Mouse (Mus musculus) activated CD4-positive, CD25-positive, alpha-beta regulatory T cell, adult 4 months (primary cell): ENCODE results near the gene Taok3. TPM values are rescaled to one million over a fixed set of nuclear protein-coding genes. Genes with fewer than 3 reads are reported as not detected.
A peak's percentile ranks its signal among the peaks of the same experiment; 100 is the strongest.

Experiments
- ATAC-seq: one replicate; pipeline ENCODE4 v1.8.0; 2017
- polyA plus RNA-seq, 2 experiments: library from polyadenylated mRNA; unstranded; fragments of 100-300 nt; shearing (Covaris generic); gene quantifications; one replicate each; pipeline ENCODE4 v1.2.1; 2017

The Taok3 gene
- polyA plus RNA-seq, 2 experiments from 2014 or later: 137 to 138 TPM

GRCm38 (mm10) chr5:117146165-117146564 lies 26.2 kb downstream of the Taok3 start:
- ATAC-seq: no peak

DNA sequence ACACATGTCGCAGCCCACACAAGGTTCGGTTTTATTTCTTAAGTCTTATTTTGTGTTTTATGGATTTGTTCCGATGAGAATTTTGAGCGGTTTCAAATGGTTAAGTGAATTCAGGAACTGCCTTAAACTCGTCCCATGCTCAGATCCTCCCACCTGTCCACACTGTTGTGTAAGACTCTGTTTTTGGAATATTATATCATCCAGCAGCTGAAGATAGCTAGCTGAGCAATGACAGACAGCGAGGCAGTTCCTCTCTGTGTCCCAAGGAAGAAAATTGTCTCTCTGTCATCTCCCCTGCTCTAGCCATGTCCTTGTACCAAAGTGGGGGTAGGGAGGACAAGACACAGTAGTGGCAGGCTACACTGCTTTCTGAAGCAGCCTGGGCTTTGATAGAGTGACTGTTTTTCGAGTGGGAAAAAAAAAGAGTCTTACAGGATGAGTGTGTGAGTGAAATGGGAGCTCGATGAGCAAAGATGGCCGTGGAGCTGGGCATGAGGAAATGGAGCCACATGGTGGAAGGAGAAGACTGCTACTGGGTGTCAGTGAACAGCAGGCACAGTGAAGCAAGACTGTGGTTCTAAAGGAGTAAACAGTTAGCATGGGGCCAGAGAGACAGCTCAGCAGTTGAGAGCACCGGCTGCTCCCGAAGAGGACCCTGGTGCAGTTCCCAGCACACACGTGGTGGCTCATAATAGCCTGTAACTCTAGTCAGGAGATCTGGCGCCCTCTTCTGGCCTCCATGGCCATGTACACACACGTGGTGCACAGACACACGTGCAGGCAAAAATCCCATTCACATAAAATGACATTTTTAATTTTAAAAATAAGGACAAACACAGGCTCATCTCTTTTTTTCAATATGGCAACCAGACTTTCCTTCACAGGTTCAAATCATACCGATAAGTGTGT lies 27.5 kb downstream of the Taok3 start:
- no peak for ATAC-seq

GRCm38 (mm10) chr5:117149054-117149942 lies 29.4 kb downstream of the Taok3 start:
- no peak for ATAC-seq

DNA sequence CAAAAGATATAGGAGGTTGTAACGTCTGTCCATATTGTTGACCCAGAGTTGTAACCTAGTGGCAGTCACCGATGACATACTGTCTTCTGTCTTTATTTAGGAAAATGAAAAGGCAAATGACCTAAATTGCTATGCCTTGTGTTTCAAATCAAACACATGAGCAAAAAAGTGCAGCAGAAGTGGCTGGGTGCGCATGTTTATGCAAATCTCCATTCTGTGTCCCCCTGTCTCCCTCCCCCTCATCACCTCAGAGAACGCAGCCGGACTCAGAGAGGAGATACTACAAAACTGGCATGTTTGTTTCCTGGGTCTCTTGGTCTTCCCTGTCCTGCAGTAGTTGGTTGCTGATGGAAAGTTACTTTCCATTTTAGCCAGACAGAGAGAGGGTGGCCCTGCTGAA lies 30.1 kb downstream of the Taok3 start:
- no peak for ATAC-seq

- no peak for ATAC-seq
These were observed 33.0 kb downstream of the Taok3 start for GRCm38 (mm10) chr5:117152944-117153343.

- ATAC-seq: no peak
These were observed 33.7 kb downstream of the Taok3 start for GRCm38 (mm10) chr5:117153527-117154091.

DNA sequence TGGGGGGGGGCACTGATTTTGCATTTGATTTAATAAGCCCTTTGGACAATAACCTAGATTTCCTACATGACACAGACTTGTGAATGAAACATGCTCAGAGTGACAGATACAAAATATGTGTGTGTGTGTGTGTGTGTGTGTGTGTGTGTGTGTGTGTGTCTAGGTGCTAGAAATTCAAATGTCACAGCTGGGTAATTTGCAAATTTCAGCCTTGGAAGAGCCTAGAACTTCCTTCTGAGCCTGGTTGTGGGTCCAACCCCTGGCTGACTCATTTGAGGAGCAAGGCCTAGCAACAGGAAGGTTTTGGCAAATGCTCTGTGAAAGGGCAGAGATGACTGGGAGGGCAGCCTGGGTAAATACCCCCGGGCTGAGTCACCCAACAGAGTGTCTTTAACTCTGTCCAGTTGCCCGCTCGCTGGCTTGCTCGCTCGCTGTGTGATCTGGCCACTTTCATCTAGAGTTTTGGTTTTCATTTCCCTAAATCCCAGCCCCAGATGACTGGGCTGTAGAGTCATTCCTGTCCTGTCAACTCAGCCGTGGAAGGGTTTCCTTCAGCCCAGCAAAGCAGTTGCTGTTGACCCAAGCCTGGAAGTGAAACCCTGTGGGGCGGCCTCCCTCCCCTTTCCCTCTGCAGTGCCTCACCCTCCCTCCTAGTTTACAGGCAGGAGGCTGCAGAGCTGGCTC lies 38.5 kb downstream of the Taok3 start:
- peak; percentile 14 for ATAC-seq

DNA sequence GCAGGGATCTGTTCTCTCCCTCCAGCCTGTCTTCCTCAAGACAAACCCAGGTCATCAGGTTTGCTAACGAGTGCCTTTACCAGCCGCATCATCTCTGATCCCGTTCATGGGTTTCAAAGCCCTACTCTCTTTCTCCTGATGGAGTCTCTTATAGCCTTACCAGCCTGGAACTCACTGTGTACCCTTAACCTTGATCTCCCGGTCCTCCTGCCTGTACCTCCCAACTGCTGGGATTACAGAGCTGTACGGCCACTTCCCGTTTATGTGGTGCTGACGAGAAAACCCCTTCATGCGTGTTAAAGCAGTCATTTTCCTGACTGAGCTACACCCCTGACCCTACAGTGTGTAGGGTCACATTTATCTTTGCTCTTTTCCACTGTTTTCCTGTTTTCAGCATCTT lies 39.4 kb downstream of the Taok3 start:
- ATAC-seq: no peak

DNA sequence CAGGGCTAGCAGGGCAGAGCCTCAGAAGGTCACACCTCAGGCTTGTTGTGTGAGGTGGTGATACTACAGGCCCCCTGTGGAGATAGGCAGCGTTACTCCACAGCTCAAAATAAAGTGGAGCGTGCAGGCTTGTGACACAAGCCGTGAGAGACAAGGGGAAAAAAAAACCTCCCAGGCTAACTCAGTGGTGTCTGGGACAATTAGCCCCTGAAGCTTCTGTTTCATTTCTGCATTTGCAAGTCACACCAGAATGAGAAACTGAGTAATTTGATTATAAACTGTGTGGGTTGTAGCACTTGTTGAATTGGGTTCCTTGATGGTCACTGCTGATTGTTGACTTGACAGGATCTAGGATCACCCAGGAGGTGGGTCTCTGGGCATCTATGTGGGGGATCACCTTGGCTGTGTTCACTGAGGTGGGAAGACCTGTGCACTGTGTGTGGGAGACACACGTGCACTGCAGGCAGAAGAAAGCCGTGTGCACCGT lies 39.9 kb downstream of the Taok3 start:
- ATAC-seq: no peak

DNA sequence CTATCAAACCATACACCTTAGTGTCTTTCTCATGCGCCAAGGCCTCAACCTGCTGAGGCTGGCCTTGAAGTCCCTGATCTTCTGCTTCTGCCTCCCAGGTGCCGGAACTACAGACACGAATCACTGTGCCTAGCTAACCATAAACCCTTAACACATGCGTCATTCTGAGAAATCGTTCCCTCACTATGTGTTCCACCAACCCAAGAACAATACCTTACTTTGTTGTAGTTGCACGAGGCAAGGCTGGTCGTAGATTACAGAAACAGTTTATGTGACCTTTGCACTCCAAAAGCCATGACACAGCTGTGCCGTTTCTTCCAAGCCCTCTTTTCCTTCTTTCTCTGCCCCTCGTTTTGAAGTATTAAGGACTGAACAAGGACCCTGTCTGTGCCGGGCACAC lies 40.6 kb downstream of the Taok3 start:
- ATAC-seq: no peak

DNA sequence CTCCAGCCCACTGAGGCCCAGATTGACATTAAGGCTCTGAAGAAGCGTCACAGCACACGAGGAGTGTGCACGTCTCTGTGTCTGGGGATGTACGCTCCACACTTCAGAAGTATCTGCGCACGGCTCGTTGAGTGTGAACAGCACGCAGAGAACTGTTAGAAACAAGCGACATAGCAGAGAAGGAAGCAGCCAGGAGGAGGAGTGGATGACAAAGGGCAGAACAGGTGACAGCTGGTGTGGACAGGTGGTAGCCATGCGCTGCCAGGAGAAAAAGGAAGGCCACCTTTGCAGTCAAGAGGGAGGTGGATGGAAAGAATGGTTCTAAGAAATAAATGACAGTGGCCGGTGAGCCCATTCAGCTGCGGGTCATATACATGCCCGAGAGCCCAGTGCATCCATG lies 43.9 kb downstream of the Taok3 start:
- ATAC-seq: no peak

- no peak for ATAC-seq
These were observed 44.6 kb downstream of the Taok3 start for GRCm38 (mm10) chr5:117164516-117164915.

DNA sequence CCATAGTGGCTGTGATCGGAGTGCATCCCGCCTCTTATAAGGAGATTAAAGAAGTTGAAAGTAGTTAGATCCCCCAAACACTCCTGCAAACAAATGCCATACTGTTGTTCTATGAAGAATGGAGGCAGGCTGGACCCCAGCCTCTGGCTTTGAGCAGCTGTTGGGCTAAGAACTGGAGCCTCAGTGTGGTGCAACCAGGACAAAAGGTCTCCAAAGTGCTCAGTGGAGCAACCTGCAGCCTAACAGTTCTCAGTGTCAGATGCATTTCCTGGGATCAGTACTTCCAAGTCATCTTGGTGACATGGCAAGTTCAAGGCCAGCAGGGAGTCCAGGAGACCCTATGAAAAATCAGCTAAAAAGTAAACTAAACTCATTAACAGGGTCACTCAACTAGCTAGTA lies 45.0 kb downstream of the Taok3 start:
- ATAC-seq: no peak

DNA sequence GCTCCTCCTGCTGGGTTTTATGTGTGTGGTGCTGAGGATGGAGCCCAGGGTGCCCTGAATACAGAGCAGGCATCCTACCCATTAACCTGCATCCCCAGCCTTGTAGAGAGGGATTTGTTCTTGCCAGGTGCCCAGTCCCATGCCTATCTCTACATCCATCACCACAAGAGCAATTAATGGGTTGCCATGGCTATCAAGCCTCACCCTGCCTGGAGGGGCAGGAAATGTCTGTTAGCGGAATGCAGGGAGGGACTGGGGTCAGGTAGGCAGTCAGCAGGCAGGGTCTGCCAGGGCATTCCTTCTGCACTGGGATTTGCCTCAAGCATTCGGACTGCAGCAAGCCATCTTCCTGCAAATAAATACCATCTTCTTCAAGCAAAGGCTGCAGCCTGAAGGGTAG lies 46.0 kb downstream of the Taok3 start:
- ATAC-seq: no peak

- ATAC-seq: no peak
These were observed 47.0 kb downstream of the Taok3 start for GRCm38 (mm10) chr5:117166811-117167365.

- ATAC-seq: no peak
These were observed 48.6 kb downstream of the Taok3 start for GRCm38 (mm10) chr5:117168351-117169100.

- ATAC-seq: no peak
These were observed 54.1 kb downstream of the Taok3 start for GRCm38 (mm10) chr5:117174057-117174456.

- no peak for ATAC-seq
These were observed 56.0 kb downstream of the Taok3 start for GRCm38 (mm10) chr5:117175896-117176295.

DNA sequence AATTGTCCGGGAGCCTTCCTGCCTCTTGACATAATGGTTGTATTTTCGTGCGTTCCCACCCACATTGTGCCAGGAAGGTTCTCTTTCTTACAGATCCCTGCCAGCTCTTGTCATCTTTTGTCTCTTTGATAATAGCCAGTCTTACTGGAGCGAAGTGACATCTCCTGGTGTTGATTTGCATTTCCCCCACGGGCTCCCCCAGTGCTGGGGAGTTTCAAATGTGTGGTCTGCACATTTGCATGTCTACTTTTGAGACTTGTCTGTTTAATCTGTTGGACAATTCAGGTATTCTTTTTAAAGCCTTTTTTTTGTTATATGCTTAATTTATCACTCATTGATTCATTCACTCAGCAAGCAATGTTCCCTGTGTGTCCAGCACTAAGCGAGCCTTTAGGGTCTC lies 58.1 kb downstream of the Taok3 start:
- no peak for ATAC-seq

DNA sequence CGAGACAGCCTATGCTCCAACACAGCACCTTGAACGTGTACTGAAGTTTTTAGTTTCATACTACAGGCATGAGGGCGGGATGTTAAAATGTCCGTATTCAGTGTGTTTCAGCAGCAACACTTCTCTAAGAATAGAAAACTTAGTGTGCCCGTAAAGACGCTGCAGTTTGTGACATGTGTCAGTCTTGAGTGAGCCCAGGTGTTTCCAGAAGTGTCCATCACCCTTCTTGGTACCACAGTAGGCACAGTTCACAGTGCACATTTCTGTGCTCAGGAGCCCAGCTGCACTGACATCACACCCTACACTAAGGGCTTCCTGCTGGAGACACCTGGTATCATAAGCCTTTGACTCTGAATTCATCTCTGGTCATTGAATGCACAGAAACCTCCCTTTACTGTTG lies 58.6 kb downstream of the Taok3 start:
- no peak for ATAC-seq

DNA sequence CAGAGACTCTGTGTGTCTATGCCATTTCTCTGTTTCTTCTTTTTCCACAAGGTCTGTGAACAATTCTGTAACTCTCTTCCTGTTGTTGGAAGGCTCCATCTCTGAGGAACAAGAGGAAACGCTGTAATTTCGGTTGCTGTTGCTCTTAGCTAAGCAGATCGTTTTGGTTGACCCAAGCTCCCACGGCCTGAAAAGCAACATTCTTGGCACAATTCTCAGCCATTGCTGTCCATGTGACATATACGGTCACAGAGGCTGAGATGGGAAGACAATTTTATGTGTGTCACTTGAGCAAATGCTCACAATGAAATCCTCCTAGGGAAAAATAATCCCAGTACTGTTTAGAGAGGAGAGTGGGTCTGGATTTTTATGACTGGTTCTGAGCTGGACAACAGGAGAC lies 62.0 kb downstream of the Taok3 start:
- no peak for ATAC-seq
